Mouse (Mus musculus) spleen, adult 2 months (tissue): ENCODE measurements around the gene Gpi1.

ENCODE experiments used
- CTCF ChIP-seq: fragments of 200-500 bp; IDR thresholded peaks from 2 replicates; pipeline ENCODE4 v1.5.1; 2011; ENCODE audit warnings: mild to moderate bottlenecking, inconsistent platforms; ENCODE audit not compliant: insufficient read depth, insufficient read length, insufficient replicate concordance; ENCODE audit errors: extremely low read depth
- POLR2A ChIP-seq: fragments of 200-500 bp; IDR thresholded peaks from 2 replicates; pipeline ENCODE4 v1.6.1; 2011; ENCODE audit warnings: low read depth, low read length, inconsistent platforms

DNA sequence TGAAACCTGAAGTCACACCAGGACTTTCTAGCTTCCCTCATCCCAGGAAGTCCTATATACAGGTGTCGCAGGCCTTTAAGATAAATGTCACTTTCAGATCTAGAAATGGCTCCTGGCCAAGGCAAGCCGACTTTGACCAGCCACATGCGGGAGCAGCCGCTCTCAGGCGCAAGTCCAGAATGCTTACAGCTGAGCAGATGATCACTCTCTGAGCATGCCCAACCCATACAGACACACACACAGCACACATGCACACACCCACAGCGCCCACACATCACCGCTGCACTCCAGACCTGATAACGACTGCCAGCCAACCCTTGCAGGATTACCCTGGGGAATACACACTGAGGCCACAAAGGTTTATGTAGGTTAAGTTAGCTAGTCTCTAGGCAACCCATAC lies 4.0 kb downstream of the Gpi1 start:
- TF ChIP-seq CTCF (no peak), POLR2A (no peak)
